Mouse (Mus musculus) kidney, embryonic 16.5 days (tissue): ENCODE data around the gene Mepe. TPM values are rescaled to one million over a fixed set of nuclear protein-coding genes. Genes with fewer than 3 reads are reported as not detected.

Source experiments
- ATAC-seq: fragments of 200-750 bp; cut with Nextera tagmentation; 2 replicates; pipeline ENCODE4 v1.8.0; 2017; ENCODE audit warnings: moderate TSS enrichment; ENCODE audit not compliant: low FRiP score, low TSS enrichment
- H3K27ac ChIP-seq: fragments of 300-500 bp; sonication (generic); 2 replicates; pipeline ENCODE4 v1.5.1; 2014; ENCODE audit warnings: low read length
- H3K27me3 ChIP-seq: fragments of 300-500 bp; sonication (generic); 2 replicates; pipeline ENCODE4 v1.6.1; 2014; ENCODE audit warnings: low read length, control low read depth, mixed read lengths; ENCODE audit not compliant: insufficient read depth
- H3K36me3 ChIP-seq: fragments of 300-500 bp; sonication (generic); 2 replicates; pipeline ENCODE4 v1.6.1; 2014; ENCODE audit warnings: low read length, control low read depth, mixed read lengths; ENCODE audit not compliant: insufficient read depth
- H3K4me1 ChIP-seq: fragments of 300-500 bp; sonication (generic); 2 replicates; pipeline ENCODE4 v1.6.1; 2014; ENCODE audit warnings: low read length, control low read depth, mixed read lengths; ENCODE audit not compliant: insufficient read depth
- H3K4me2 ChIP-seq: fragments of 300-500 bp; sonication (generic); replicated peaks from 2 replicates; pipeline ENCODE4 v1.6.1; 2014; ENCODE audit warnings: low read depth, low read length
- H3K4me3 ChIP-seq: fragments of 300-500 bp; sonication (generic); 2 replicates; pipeline ENCODE4 v1.5.1; 2014; ENCODE audit warnings: mild to moderate bottlenecking, low read length
- H3K9ac ChIP-seq: fragments of 300-500 bp; sonication (generic); replicated peaks from 2 replicates; pipeline ENCODE4 v1.6.1; 2014; ENCODE audit warnings: low read length
- H3K9me3 ChIP-seq: fragments of 300-500 bp; sonication (generic); 2 replicates; pipeline ENCODE4 v1.6.1; 2016; ENCODE audit warnings: low read length, control low read depth
- WGBS: fragments of 180-500 bp; shearing (Covaris S2); extraction: QIAGEN DNeasy Blood & Tissue Kit; methylation state at CpG from one replicate; pipeline ENCODE4 v1.1.7; 2014; 5-methylcytosine and 5-hydroxymethylcytosine counted together
- polyA plus RNA-seq: library from polyadenylated mRNA; unstranded; fragments of >200 nt; fragmentation: Nextera tagmentation; extraction: Ambion mirVana; gene quantifications from 2 replicates; pipeline ENCODE4 v1.2.1, GENCODE M21; 2015

The Mepe gene
- polyA plus RNA-seq, 1 experiment from 2014 or later, result not detected

DNA sequence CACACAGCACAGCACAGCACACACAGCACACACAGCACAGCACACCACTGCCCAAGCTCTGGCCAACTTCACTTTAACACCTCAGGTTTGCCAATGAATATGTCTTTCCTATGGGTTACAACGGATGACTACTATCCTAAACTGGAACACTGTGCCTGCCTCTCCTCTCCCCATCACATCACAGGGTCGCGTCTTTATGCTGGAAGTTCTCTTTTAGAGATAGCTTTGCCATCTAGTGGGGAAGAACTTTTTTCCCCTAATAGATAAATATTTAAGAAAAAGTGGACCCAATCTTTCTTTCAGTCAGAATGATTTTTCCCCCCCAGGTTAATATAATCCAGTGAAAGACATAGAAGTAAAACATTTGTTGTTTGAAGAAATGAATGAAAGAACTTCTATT, 7.2 kb downstream of the Mepe start:
- no peak overlapping the region for H3K4me3 ChIP-seq
- 39% methylated on average over 3 of the region's 3 CpGs for WGBS
- ATAC-seq, result no peak

DNA sequence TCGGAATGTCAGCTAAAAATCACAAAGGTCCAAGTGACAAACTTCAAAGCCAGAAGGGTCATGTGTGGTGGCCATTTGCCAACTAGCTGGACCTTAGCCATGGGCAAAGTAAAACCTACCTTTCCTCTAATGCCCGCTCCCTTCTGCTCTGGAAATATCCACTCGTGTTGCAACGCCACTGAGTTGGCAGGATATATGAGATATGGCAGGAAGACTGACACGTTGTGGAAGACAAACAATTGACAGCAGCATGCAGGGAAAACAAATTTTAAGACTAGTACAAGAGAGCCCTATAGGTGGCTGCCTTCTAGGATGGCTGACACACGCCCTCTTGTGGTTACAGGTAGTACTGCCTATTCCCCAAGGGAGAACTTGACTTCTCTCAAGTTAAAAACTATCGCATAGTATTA, 8.1 kb downstream of the Mepe start:
- Histone ChIP-seq H3K9ac (no peak overlapping the region), H3K36me3 (no peaks in the 10 kb centered on the region), H3K4me3 (no peak overlapping the region), H3K4me2 (no peak overlapping the region), H3K9me3 (no peaks in the 10 kb centered on the region), H3K27ac (no peak overlapping the region), H3K4me1 (0 out of 2 replicates have a peak, but pooled peaks cover 3% of the 10 kb centered on the region), H3K27me3 (no peaks in the 10 kb centered on the region; the same call in 1 of the 2 replicates)
- peak; percentile 69; the same call in 1 of the 2 replicates for ATAC-seq
- 30% methylated on average over 7 of the region's 7 CpGs for WGBS

More for the DNA sequence above, 7.2 kb downstream of the Mepe start:
- Histone ChIP-seq H3K27me3 (no peaks in the 10 kb centered on the region; the same call in 1 of the 2 replicates), H3K4me1 (0 out of 2 replicates have a peak, but pooled peaks cover 3% of the 10 kb centered on the region), H3K27ac (no peak overlapping the region), H3K9ac (no peak overlapping the region), H3K36me3 (no peaks in the 10 kb centered on the region), H3K9me3 (no peaks in the 10 kb centered on the region), H3K4me2 (no peak overlapping the region)

DNA sequence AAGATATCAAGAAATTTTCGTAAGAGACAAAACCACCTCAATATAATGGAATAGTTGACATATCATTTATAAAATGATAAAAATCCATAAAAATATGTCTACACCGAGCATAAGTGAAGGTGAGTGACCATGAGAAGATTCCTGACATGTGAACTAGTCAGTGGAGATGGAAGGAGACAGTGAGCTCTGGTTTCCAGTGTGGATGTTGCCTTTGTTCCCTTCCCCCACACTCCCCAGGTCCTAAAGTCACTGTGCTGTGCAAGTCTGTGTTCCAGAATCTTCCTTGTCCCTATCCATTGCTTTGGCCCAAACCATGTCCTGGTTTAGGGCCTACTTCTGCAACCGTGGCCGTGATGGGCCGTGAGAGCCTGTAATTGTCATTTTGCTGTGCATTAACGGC, 8.5 kb downstream of the Mepe start:
- no peak overlapping the region for H3K4me2 ChIP-seq
- H3K9ac ChIP-seq, result no peak overlapping the region
- no peaks in the 10 kb centered on the region for H3K9me3 ChIP-seq
- WGBS, result 75% methylated on average over 6 of the region's 6 CpGs
- ATAC-seq, result 0 out of 2 replicates have a peak, but pooled peaks have one; percentile 23
- no peaks in the 10 kb centered on the region for H3K36me3 ChIP-seq
- H3K4me1 ChIP-seq, result 0 out of 2 replicates have a peak, but pooled peaks cover 3% of the 10 kb centered on the region
- H3K4me3 ChIP-seq, result no peak overlapping the region
- H3K27me3 ChIP-seq, result no peaks in the 10 kb centered on the region; the same call in 1 of the 2 replicates
- H3K27ac ChIP-seq, result no peak overlapping the region

DNA sequence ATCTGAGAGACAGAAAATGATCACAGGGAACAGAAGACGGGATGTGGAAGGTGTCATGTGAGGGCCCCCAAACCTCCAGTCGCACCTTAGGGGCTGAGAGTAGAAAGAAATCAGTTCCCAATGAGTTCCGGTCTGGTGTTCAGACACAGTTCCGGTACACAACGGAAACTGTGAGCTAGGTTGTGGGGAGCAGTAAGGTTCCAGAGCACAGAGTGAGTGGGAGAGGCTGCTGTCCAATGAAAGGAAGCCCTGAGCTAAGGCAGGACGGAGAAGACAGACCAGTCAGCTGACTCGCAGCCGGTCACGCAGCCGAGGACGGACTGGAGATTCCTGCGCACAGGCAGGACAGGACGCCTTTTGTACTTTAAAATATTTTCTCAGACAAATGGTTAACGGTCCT, 9.4 kb downstream of the Mepe start:
- H3K9me3 ChIP-seq, result no peaks in the 10 kb centered on the region
- ATAC-seq, result no peak
- WGBS, result 77% methylated on average over 14 of the region's 14 CpGs

DNA sequence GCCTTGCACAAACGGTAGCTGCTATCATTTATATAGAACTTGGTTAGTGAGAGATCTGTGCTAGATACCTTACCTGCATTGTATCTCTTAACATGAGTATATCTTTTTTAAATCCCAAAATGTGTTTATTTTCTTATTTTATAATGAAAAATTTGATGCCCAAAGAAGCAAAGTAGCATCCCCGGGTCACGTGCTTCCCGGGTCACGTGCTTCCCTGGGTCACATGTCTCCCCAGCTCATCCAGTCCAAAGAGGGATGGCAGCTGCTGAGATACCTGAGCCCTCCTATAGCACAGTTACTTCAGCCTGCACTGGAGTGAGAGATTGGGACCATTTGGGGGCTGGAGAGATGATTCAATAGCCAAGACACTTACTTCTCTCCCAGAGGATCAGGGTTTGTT, 10.8 kb downstream of the Mepe start:
- Histone ChIP-seq H3K27ac (no peak overlapping the region), H3K4me1 (0 out of 2 replicates have a peak, but pooled peaks cover 7% of the 10 kb centered on the region), H3K36me3 (no peaks in the 10 kb centered on the region), H3K4me3 (no peak overlapping the region), H3K9ac (no peak overlapping the region), H3K4me2 (no peak overlapping the region), H3K27me3 (no peaks in the 10 kb centered on the region; the same call in 1 of the 2 replicates), H3K9me3 (no peaks in the 10 kb centered on the region)
- no peak for ATAC-seq
- WGBS, result 80% methylated on average over 5 of the region's 5 CpGs

More for the DNA sequence above, 9.4 kb downstream of the Mepe start:
- Histone ChIP-seq H3K36me3 (no peaks in the 10 kb centered on the region), H3K4me2 (no peak overlapping the region), H3K4me3 (no peak overlapping the region), H3K4me1 (0 out of 2 replicates have a peak, but pooled peaks cover 3% of the 10 kb centered on the region), H3K27ac (no peak overlapping the region), H3K9ac (no peak overlapping the region), H3K27me3 (no peaks in the 10 kb centered on the region; the same call in 1 of the 2 replicates)

DNA sequence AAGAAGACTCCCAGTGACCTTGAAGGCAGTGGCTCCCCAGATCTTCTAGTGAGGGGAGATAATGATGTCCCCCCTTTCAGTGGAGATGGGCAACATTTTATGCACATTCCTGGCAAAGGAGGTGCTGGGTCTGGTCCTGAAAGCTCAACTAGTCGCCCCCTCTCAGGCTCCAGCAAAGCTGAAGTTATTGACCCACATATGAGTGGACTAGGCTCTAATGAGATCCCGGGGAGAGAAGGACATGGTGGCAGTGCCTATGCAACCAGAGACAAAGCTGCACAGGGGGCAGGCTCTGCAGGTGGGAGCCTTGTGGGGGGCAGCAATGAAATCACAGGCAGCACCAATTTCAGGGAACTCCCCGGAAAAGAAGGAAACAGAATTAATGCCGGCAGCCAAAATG, 12.4 kb downstream of the Mepe start:
- WGBS, result 84% methylated on average over 4 of the region's 4 CpGs
- ATAC-seq, result no peak
- H3K36me3 ChIP-seq, result no peaks in the 10 kb centered on the region
- H3K9me3 ChIP-seq, result no peaks in the 10 kb centered on the region
- H3K4me3 ChIP-seq, result no peak overlapping the region
- no peak overlapping the region for H3K9ac ChIP-seq
- H3K4me2 ChIP-seq, result no peak overlapping the region
- no peak overlapping the region for H3K27ac ChIP-seq
- H3K27me3 ChIP-seq, result no peaks in the 10 kb centered on the region; the same call in 1 of the 2 replicates
- H3K4me1 ChIP-seq, result 0 out of 2 replicates have a peak, but pooled peaks cover 7% of the 10 kb centered on the region

DNA sequence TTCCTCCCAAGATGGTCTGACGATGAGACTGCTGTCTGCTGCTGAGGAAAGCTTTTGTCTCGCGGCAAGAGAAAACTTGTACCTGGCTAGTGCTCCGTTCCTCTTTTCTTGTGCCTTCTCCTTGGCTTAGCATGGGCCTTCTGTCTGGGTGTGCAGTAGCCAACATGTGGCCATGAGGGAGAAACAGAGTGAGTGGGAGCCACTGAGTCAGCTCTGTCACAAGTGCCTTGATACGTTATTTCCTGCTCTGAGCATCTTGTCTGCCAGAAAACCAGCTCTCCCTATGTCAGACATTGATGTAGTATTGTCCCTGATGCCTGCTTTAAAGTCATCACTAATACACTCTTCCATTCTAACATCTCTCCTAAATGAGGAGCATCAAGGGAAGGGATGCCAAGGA, 13.9 kb downstream of the Mepe start:
- 83% methylated on average over 5 of the region's 5 CpGs for WGBS
- no peaks in the 10 kb centered on the region for H3K36me3 ChIP-seq

DNA sequence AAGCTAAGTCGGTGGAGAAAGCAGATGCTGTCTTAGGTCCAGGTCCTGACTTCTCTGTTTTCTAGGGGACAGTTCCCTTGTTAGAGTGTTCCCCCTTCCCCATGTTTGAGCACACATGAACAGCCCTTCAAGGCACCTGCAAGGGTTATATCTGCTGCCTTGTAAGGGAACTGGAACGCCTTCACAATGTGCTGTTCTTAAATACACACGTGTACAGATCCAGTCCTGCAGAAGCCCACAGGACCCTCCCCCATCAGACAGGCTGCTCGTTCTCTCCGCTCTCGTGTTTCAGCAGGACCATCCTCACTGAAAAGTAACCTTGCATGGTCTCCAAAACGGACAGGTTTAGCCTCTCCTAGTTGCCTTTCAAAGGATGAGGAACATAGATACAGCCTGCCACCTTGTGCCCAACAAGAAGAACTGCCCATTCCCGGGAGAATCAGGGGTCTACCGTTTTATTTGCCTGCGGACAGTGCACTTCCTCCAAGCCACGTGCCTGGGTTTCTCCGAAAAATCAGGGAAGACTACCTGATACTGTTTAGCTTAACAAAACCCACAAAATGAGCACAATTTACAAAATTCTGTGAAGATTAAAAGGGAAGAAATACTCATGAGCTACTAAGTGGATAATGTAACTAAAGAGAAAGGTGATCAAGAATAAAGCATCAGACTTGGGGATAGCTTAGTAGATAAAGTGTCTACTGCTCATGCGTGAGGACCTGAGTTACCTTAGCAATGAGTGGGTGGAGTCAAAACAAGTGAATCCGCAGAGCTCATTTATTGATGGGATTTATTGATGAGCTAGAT, 14.8 kb downstream of the Mepe start:
- no peaks in the 10 kb centered on the region for H3K36me3 ChIP-seq
- 0 out of 2 replicates have a peak, but pooled peaks cover 4% of the 10 kb centered on the region for H3K4me1 ChIP-seq
- no peaks in the 10 kb centered on the region; the same call in 1 of the 2 replicates for H3K27me3 ChIP-seq
- no peak overlapping the region for H3K9ac ChIP-seq
- H3K9me3 ChIP-seq, result no peaks in the 10 kb centered on the region
- peak; percentile 71; the same call in 1 of the 2 replicates for ATAC-seq
- no peak overlapping the region for H3K4me3 ChIP-seq
- H3K27ac ChIP-seq, result no peak overlapping the region
- WGBS, result 17% methylated on average over 14 of the region's 14 CpGs
- peak overlapping the region; percentile 25; the same call in 1 of the 2 replicates for H3K4me2 ChIP-seq

More for the DNA sequence above, 13.9 kb downstream of the Mepe start:
- no peak overlapping the region for H3K9ac ChIP-seq
- H3K27me3 ChIP-seq, result no peaks in the 10 kb centered on the region; the same call in 1 of the 2 replicates
- no peak overlapping the region for H3K27ac ChIP-seq
- H3K4me3 ChIP-seq, result no peak overlapping the region
- no peak overlapping the region for H3K4me2 ChIP-seq
- H3K4me1 ChIP-seq, result 0 out of 2 replicates have a peak, but pooled peaks cover 4% of the 10 kb centered on the region
- ATAC-seq, result no peak
- no peaks in the 10 kb centered on the region for H3K9me3 ChIP-seq

DNA sequence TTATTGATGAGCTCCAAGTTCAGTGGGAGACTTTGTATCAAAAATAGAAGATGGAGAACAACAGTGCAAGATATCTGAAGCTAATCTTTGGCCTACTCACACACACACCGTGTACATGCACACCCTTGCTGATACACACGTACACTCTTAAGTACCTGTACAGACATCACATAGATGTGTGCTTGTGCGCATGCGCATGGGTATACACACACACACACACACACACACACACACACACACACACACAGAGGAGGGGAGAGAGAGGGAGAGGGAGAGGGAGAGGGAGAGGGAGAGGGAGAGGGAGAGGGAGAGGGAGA, 15.3 kb downstream of the Mepe start:
- no peaks in the 10 kb centered on the region for H3K9me3 ChIP-seq
- H3K4me1 ChIP-seq, result 0 out of 2 replicates have a peak, but pooled peaks cover 4% of the 10 kb centered on the region
- no peaks in the 10 kb centered on the region; the same call in 1 of the 2 replicates for H3K27me3 ChIP-seq
- H3K4me3 ChIP-seq, result no peak overlapping the region
- no peak for ATAC-seq
- H3K9ac ChIP-seq, result no peak overlapping the region
- no peak overlapping the region for H3K4me2 ChIP-seq
- no peaks in the 10 kb centered on the region for H3K36me3 ChIP-seq
- H3K27ac ChIP-seq, result no peak overlapping the region
- 89% methylated on average over 4 of the region's 4 CpGs for WGBS

DNA sequence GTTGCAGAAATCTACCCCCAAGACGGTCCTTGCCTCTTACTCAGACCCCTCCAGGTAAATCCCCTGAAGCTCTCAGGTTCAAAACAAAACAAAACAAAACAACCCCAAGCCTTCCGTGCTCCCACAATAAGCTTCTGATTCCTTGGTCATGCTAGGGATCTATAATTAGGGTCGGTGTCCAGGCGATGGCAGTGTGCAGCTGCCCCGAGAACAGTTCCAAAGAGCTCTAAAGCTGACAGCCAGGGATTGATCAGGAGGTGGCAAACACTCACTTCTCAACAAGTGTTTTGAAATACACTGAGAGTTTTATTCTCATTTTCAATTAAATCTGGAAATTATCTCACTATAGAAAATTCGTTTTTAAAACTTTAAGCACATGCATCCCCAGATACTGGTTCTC, 17.8 kb downstream of the Mepe start:
- no peak for ATAC-seq
- H3K36me3 ChIP-seq, result no peaks in the 10 kb centered on the region
- H3K27ac ChIP-seq, result no peak overlapping the region
- no peak overlapping the region for H3K4me2 ChIP-seq
- no peak overlapping the region for H3K9ac ChIP-seq
- H3K27me3 ChIP-seq, result no peaks in the 10 kb centered on the region
- 0 out of 2 replicates have a peak, but pooled peaks cover 4% of the 10 kb centered on the region for H3K4me1 ChIP-seq
- no peaks in the 10 kb centered on the region for H3K9me3 ChIP-seq
- no peak overlapping the region for H3K4me3 ChIP-seq
- WGBS, result 43% methylated on average over 6 of the region's 6 CpGs
